Mouse (Mus musculus): ENCODE measurements around the gene Slc25a12. TPM values are rescaled to one million over a fixed set of nuclear protein-coding genes. Genes with fewer than 3 reads are reported as not detected.
A peak's percentile ranks its signal among the peaks of the same experiment; 100 is the strongest.

Slc25a12 gene
- 108 and 122 TPM in 2 replicates for polyA plus RNA-seq (2014; fragmentation: Nextera tagmentation; extraction: Ambion mirVana)

- Histone ChIP-seq H3K27me3 (ENCODE audit: control insufficient read depth, insufficient read depth, low read length) (no peaks in the 10 kb centered on the region), H3K4me3 (replicated peaks; ENCODE audit: low read length) (peak within 1 kb of the TSS; percentile 46), H3K9ac (peak within 1 kb of the TSS; percentile 67), H3K9me3 (ENCODE audit: control insufficient read depth, low read length) (no peaks in the 10 kb centered on the region), H3K27ac (peak within 1 kb of the TSS; percentile 83), H3K4me2 (replicated peaks) (peak within 1 kb of the TSS; percentile 67), H3K4me1 (replicated peaks; ENCODE audit: control insufficient read depth, insufficient read depth, low read length) (peaks cover 16% of the 10 kb centered on the region), H3K36me3 (replicated peaks; ENCODE audit: control insufficient read depth, insufficient read depth) (no peaks in the 10 kb centered on the region; the same call in 1 of the 2 replicates)
- under 1% methylated on average over 57 of the region's 57 CpGs for WGBS
- DNase-seq (ENCODE audit: low spot score) (peak; percentile 89), ATAC-seq (ENCODE audit: low FRiP score) (peak; percentile 94)
Observed at GRCm38 (mm10) chr2:71367125-71367880, at the start of gene Slc25a12. Slc25a12 (minus strand) TSS chr2:71367749.

GRCm38 (mm10) chr2:71405613-71406012, 38.1 kb upstream of the Slc25a12 start:
- Histone ChIP-seq H3K27me3 (ENCODE audit: control insufficient read depth, insufficient read depth, low read length) (no peaks in the 10 kb centered on the region), H3K4me3 (replicated peaks; ENCODE audit: low read length) (no peak overlapping the region)
- 96% methylated on average over 1 of the region's 1 CpGs for WGBS

GRCm38 (mm10) chr2:71389864-71390263, 22.3 kb upstream of the Slc25a12 start:
- 70% methylated on average over 9 of the region's 9 CpGs for WGBS

More at GRCm38 (mm10) chr2:71405613-71406012, 38.1 kb upstream of the Slc25a12 start:
- Histone ChIP-seq H3K9me3 (ENCODE audit: control insufficient read depth, low read length) (no peaks in the 10 kb centered on the region), H3K4me1 (replicated peaks; ENCODE audit: control insufficient read depth, insufficient read depth, low read length) (no peaks in the 10 kb centered on the region), H3K9ac (no peak overlapping the region), H3K27ac (no peak overlapping the region), H3K4me2 (replicated peaks) (no peak overlapping the region), H3K36me3 (replicated peaks; ENCODE audit: control insufficient read depth, insufficient read depth) (peaks cover 20% of the 10 kb centered on the region; the same call in 1 of the 2 replicates)
- no peak for ATAC-seq (ENCODE audit: low FRiP score)
- DNase-seq (ENCODE audit: low spot score), result no peak

GRCm38 (mm10) chr2:71388951-71389763, 21.6 kb upstream of the Slc25a12 start, which contains the start of gene Hat1:
Hat1 (plus strand) TSS chr2:71388958.
- Histone ChIP-seq H3K9me3 (ENCODE audit: control insufficient read depth, low read length) (no peaks in the 10 kb centered on the region), H3K9ac (peak within 1 kb of the TSS; percentile 71), H3K4me2 (replicated peaks) (peak within 1 kb of the TSS; percentile 85), H3K27me3 (ENCODE audit: control insufficient read depth, insufficient read depth, low read length) (no peaks in the 10 kb centered on the region), H3K27ac (0 out of 2 replicates have a peak within 1 kb of the TSS, but pooled peaks have one; percentile 35), H3K36me3 (replicated peaks; ENCODE audit: control insufficient read depth, insufficient read depth) (peaks cover 12% of the 10 kb centered on the region), H3K4me3 (replicated peaks; ENCODE audit: low read length) (peak within 1 kb of the TSS; percentile 92), H3K4me1 (replicated peaks; ENCODE audit: control insufficient read depth, insufficient read depth, low read length) (peaks cover 8% of the 10 kb centered on the region; the same call in 1 of the 2 replicates)
- under 1% methylated on average over 63 of the region's 66 CpGs for WGBS
- DNase-seq (ENCODE audit: low spot score), result peak; percentile 95
- peak; percentile 99 for ATAC-seq (ENCODE audit: low FRiP score)

More at GRCm38 (mm10) chr2:71389864-71390263, 22.3 kb upstream of the Slc25a12 start:
- Histone ChIP-seq H3K9ac (peak overlapping the region; percentile 71), H3K4me1 (replicated peaks; ENCODE audit: control insufficient read depth, insufficient read depth, low read length) (peaks cover 8% of the 10 kb centered on the region; the same call in 1 of the 2 replicates), H3K4me2 (replicated peaks) (peak overlapping the region; percentile 85), H3K9me3 (ENCODE audit: control insufficient read depth, low read length) (no peaks in the 10 kb centered on the region), H3K27me3 (ENCODE audit: control insufficient read depth, insufficient read depth, low read length) (no peaks in the 10 kb centered on the region), H3K4me3 (replicated peaks; ENCODE audit: low read length) (peak overlapping the region; percentile 92), H3K27ac (no peak overlapping the region), H3K36me3 (replicated peaks; ENCODE audit: control insufficient read depth, insufficient read depth) (peaks cover 12% of the 10 kb centered on the region)
- ATAC-seq (ENCODE audit: low FRiP score) (no peak), DNase-seq (ENCODE audit: low spot score) (no peak)

GRCm38 (mm10) chr2:71387766-71388165, 20.2 kb upstream of the Slc25a12 start:
- peaks cover 8% of the 10 kb centered on the region; the same call in 1 of the 2 replicates for H3K4me1 ChIP-seq (replicated peaks; ENCODE audit: control insufficient read depth, insufficient read depth, low read length)
- no peak overlapping the region for H3K4me3 ChIP-seq (replicated peaks; ENCODE audit: low read length)
- no peak overlapping the region for H3K27ac ChIP-seq
- 94% methylated on average over 6 of the region's 6 CpGs for WGBS
- ATAC-seq (ENCODE audit: low FRiP score) (no peak), DNase-seq (ENCODE audit: low spot score) (no peak)
- H3K9ac ChIP-seq, result no peak overlapping the region
- H3K27me3 ChIP-seq (ENCODE audit: control insufficient read depth, insufficient read depth, low read length), result no peaks in the 10 kb centered on the region
- H3K4me2 ChIP-seq (replicated peaks), result no peak overlapping the region
- no peaks in the 10 kb centered on the region for H3K9me3 ChIP-seq (ENCODE audit: control insufficient read depth, low read length)
- H3K36me3 ChIP-seq (replicated peaks; ENCODE audit: control insufficient read depth, insufficient read depth), result peaks cover 9% of the 10 kb centered on the region

GRCm38 (mm10) chr2:71383890-71384289, 16.3 kb upstream of the Slc25a12 start:
- no peaks in the 10 kb centered on the region for H3K36me3 ChIP-seq (replicated peaks; ENCODE audit: control insufficient read depth, insufficient read depth)
- no peak overlapping the region for H3K4me3 ChIP-seq (replicated peaks; ENCODE audit: low read length)
- H3K27me3 ChIP-seq (ENCODE audit: control insufficient read depth, insufficient read depth, low read length), result no peaks in the 10 kb centered on the region
- no peak overlapping the region for H3K27ac ChIP-seq
- ATAC-seq (ENCODE audit: low FRiP score) (no peak), DNase-seq (ENCODE audit: low spot score) (no peak)
- no peaks in the 10 kb centered on the region for H3K9me3 ChIP-seq (ENCODE audit: control insufficient read depth, low read length)
- H3K4me2 ChIP-seq (replicated peaks), result no peak overlapping the region
- WGBS, result 49% methylated on average over 11 of the region's 11 CpGs
- no peak overlapping the region for H3K9ac ChIP-seq
- no peaks in the 10 kb centered on the region for H3K4me1 ChIP-seq (replicated peaks; ENCODE audit: control insufficient read depth, insufficient read depth, low read length)

GRCm38 (mm10) chr2:71381962-71382361, 14.4 kb upstream of the Slc25a12 start:
- 72% methylated on average over 4 of the region's 4 CpGs for WGBS
- Histone ChIP-seq H3K36me3 (replicated peaks; ENCODE audit: control insufficient read depth, insufficient read depth) (no peaks in the 10 kb centered on the region), H3K27me3 (ENCODE audit: control insufficient read depth, insufficient read depth, low read length) (no peaks in the 10 kb centered on the region), H3K9me3 (ENCODE audit: control insufficient read depth, low read length) (no peaks in the 10 kb centered on the region), H3K4me2 (replicated peaks) (no peak overlapping the region), H3K4me3 (replicated peaks; ENCODE audit: low read length) (no peak overlapping the region), H3K27ac (no peak overlapping the region), H3K4me1 (replicated peaks; ENCODE audit: control insufficient read depth, insufficient read depth, low read length) (no peaks in the 10 kb centered on the region), H3K9ac (no peak overlapping the region)
- ATAC-seq (ENCODE audit: low FRiP score) (no peak), DNase-seq (ENCODE audit: low spot score) (no peak)

GRCm38 (mm10) chr2:71377426-71377825, 9.9 kb upstream of the Slc25a12 start:
- no peak for ATAC-seq (ENCODE audit: low FRiP score)

GRCm38 (mm10) chr2:71376433-71376906, 8.9 kb upstream of the Slc25a12 start:
- ATAC-seq (ENCODE audit: low FRiP score), result no peak
- no peaks in the 10 kb centered on the region for H3K4me1 ChIP-seq (replicated peaks; ENCODE audit: control insufficient read depth, insufficient read depth, low read length)
- H3K4me3 ChIP-seq (replicated peaks; ENCODE audit: low read length), result no peak overlapping the region
- H3K27me3 ChIP-seq (ENCODE audit: control insufficient read depth, insufficient read depth, low read length), result no peaks in the 10 kb centered on the region
- no peak overlapping the region for H3K4me2 ChIP-seq (replicated peaks)
- no peak for DNase-seq (ENCODE audit: low spot score)
- no peaks in the 10 kb centered on the region for H3K9me3 ChIP-seq (ENCODE audit: control insufficient read depth, low read length)
- WGBS, result 49% methylated on average over 11 of the region's 11 CpGs
- H3K9ac ChIP-seq, result no peak overlapping the region
- no peaks in the 10 kb centered on the region for H3K36me3 ChIP-seq (replicated peaks; ENCODE audit: control insufficient read depth, insufficient read depth)
- no peak overlapping the region for H3K27ac ChIP-seq

More at GRCm38 (mm10) chr2:71377426-71377825, 9.9 kb upstream of the Slc25a12 start:
- Histone ChIP-seq H3K9me3 (ENCODE audit: control insufficient read depth, low read length) (no peaks in the 10 kb centered on the region), H3K27ac (no peak overlapping the region), H3K4me3 (replicated peaks; ENCODE audit: low read length) (no peak overlapping the region), H3K9ac (no peak overlapping the region), H3K4me1 (replicated peaks; ENCODE audit: control insufficient read depth, insufficient read depth, low read length) (no peaks in the 10 kb centered on the region), H3K36me3 (replicated peaks; ENCODE audit: control insufficient read depth, insufficient read depth) (no peaks in the 10 kb centered on the region), H3K27me3 (ENCODE audit: control insufficient read depth, insufficient read depth, low read length) (no peaks in the 10 kb centered on the region), H3K4me2 (replicated peaks) (no peak overlapping the region)
- no peak for DNase-seq (ENCODE audit: low spot score)
- WGBS, result 90% methylated on average over 5 of the region's 5 CpGs
